Mouse (Mus musculus) liver, postnatal 0 days (tissue): ENCODE data around the gene Psd4. TPM values are rescaled to one million over a fixed set of nuclear protein-coding genes. Genes with fewer than 3 reads are reported as not detected.

Experiments used
- ATAC-seq: fragments of 200-750 bp; cut with Nextera tagmentation; 2 replicates; pipeline ENCODE4 v1.8.0; 2017; ENCODE audit warnings: mild to moderate bottlenecking, moderate library complexity
- DNase-seq: peaks from one replicate; pipeline ENCODE4 v3.0.0-alpha.2; 2016
- H3K27ac ChIP-seq: fragments of 300-500 bp; sonication (generic); 2 replicates; pipeline ENCODE4 v1.5.1; 2014; ENCODE audit warnings: antibody characterized with exemption, moderate library complexity, mild to moderate bottlenecking, low read depth
- H3K27me3 ChIP-seq: fragments of 300-500 bp; sonication (generic); 2 replicates; pipeline ENCODE4 v1.6.1; 2014; ENCODE audit warnings: low read length, control low read depth, mixed read lengths; ENCODE audit not compliant: insufficient read depth
- H3K36me3 ChIP-seq: fragments of 300-500 bp; sonication (generic); replicated peaks from 2 replicates; pipeline ENCODE4 v1.6.1; 2014; ENCODE audit warnings: mild to moderate bottlenecking, control low read depth, low read length, moderate library complexity, mixed read lengths; ENCODE audit not compliant: insufficient read depth
- H3K4me1 ChIP-seq: fragments of 300-500 bp; sonication (generic); 2 replicates; pipeline ENCODE4 v1.6.1; 2014; ENCODE audit warnings: antibody characterized with exemption, mild to moderate bottlenecking, control low read depth; ENCODE audit not compliant: insufficient read depth
- H3K4me2 ChIP-seq: fragments of 300-500 bp; sonication (generic); 2 replicates; pipeline ENCODE4 v1.6.1; 2014; ENCODE audit warnings: low read depth, mild to moderate bottlenecking, low read length, moderate library complexity, mixed read lengths
- H3K4me3 ChIP-seq: fragments of 300-500 bp; sonication (generic); 2 replicates; pipeline ENCODE4 v1.5.1; 2014; ENCODE audit warnings: low read depth, low read length
- H3K9ac ChIP-seq: fragments of 300-500 bp; sonication (generic); replicated peaks from 2 replicates; pipeline ENCODE4 v1.6.1; 2014; ENCODE audit warnings: mild to moderate bottlenecking, moderate library complexity
- H3K9me3 ChIP-seq: fragments of 300-500 bp; sonication (generic); 2 replicates; pipeline ENCODE4 v1.6.1; 2016; ENCODE audit warnings: mild to moderate bottlenecking, control low read depth, low read length, mixed read lengths
- CTCF ChIP-seq: sonication (generic); IDR thresholded peaks from 2 replicates; pipeline ENCODE4 v1.5.1; 2016; ENCODE audit warnings: antibody characterized with exemption, low read depth
- EP300 ChIP-seq: IDR thresholded peaks from 2 replicates; pipeline ENCODE4 v1.6.1; 2016; ENCODE audit warnings: antibody characterized with exemption, low read depth, mild to moderate bottlenecking
- WGBS: fragments of 180-500 bp; shearing (Covaris S2); extraction: QIAGEN DNeasy Blood & Tissue Kit; methylation state at CpG from one replicate; pipeline ENCODE4 v1.1.7; 2014; ENCODE audit not compliant: insufficient replicate concordance; 5-methylcytosine and 5-hydroxymethylcytosine counted together
- polyA plus RNA-seq: library from polyadenylated mRNA; unstranded; fragments of >200 nt; fragmentation: Nextera tagmentation; extraction: Ambion mirVana; gene quantifications from 2 replicates; pipeline ENCODE4 v1.2.1, GENCODE M21; 2015

Psd4 gene
- polyA plus RNA-seq, 1 experiment from 2014 or later = 3.9 TPM

- Histone ChIP-seq H3K4me1 (no peaks in the 10 kb centered on the region), H3K27ac (no peak overlapping the region), H3K27me3 (no peaks in the 10 kb centered on the region), H3K9me3 (no peaks in the 10 kb centered on the region), H3K9ac (no peak overlapping the region), H3K36me3 (no peaks in the 10 kb centered on the region), H3K4me2 (no peak overlapping the region), H3K4me3 (no peak overlapping the region)
- ATAC-seq = no peak
- WGBS = 54% methylated on average over 4 of the region's 4 CpGs
- TF ChIP-seq CTCF = no peak
- TF ChIP-seq EP300 = no peak
- DNase-seq = no peak
These were observed 75.0 kb downstream of the Psd4 start for GRCm38 (mm10) chr2:24442303-24442925.

- WGBS = 62% methylated on average over 3 of the region's 3 CpGs
- no peak for DNase-seq
- H3K4me2 ChIP-seq = no peak overlapping the region
- H3K9ac ChIP-seq = no peak overlapping the region
- H3K27me3 ChIP-seq = no peaks in the 10 kb centered on the region
- no peaks in the 10 kb centered on the region for H3K36me3 ChIP-seq
- no peaks in the 10 kb centered on the region for H3K9me3 ChIP-seq
- H3K4me3 ChIP-seq = no peak overlapping the region
- TF ChIP-seq CTCF (no peak), EP300 (no peak)
- no peak for ATAC-seq
- H3K27ac ChIP-seq = no peak overlapping the region
- H3K4me1 ChIP-seq = no peaks in the 10 kb centered on the region
These were observed 75.9 kb downstream of the Psd4 start for GRCm38 (mm10) chr2:24443256-24443790.

- no peak for DNase-seq
These were observed 81.7 kb downstream of the Psd4 start for GRCm38 (mm10) chr2:24449111-24449510.

GRCm38 (mm10) chr2:24453206-24453605 is 85.8 kb downstream of the Psd4 start:
- H3K36me3 ChIP-seq = no peaks in the 10 kb centered on the region
- no peaks in the 10 kb centered on the region for H3K9me3 ChIP-seq
- WGBS = 70% methylated on average over 5 of the region's 5 CpGs
- no peak overlapping the region for H3K9ac ChIP-seq
- H3K27me3 ChIP-seq = no peaks in the 10 kb centered on the region
- ATAC-seq (no peak), DNase-seq (no peak)
- no peak overlapping the region for H3K27ac ChIP-seq
- TF ChIP-seq EP300 (no peak), CTCF (no peak)
- no peak overlapping the region for H3K4me3 ChIP-seq
- no peaks in the 10 kb centered on the region for H3K4me1 ChIP-seq
- no peak overlapping the region for H3K4me2 ChIP-seq

More at GRCm38 (mm10) chr2:24449111-24449510, 81.7 kb downstream of the Psd4 start:
- WGBS = 55% methylated on average over 4 of the region's 4 CpGs
- ATAC-seq = no peak
- H3K4me3 ChIP-seq = no peak overlapping the region
- no peak overlapping the region for H3K4me2 ChIP-seq
- H3K4me1 ChIP-seq = no peaks in the 10 kb centered on the region
- H3K9ac ChIP-seq = no peak overlapping the region
- no peaks in the 10 kb centered on the region for H3K9me3 ChIP-seq
- TF ChIP-seq EP300 (no peak), CTCF (no peak)
- no peaks in the 10 kb centered on the region for H3K27me3 ChIP-seq
- no peaks in the 10 kb centered on the region for H3K36me3 ChIP-seq
- H3K27ac ChIP-seq = no peak overlapping the region

- H3K9me3 ChIP-seq = no peaks in the 10 kb centered on the region
- H3K4me1 ChIP-seq = no peaks in the 10 kb centered on the region
- no peak overlapping the region for H3K4me3 ChIP-seq
- DNase-seq (no peak), ATAC-seq (no peak)
- no peak overlapping the region for H3K9ac ChIP-seq
- WGBS = 38% methylated on average over 1 of the region's 1 CpGs
- H3K27ac ChIP-seq = no peak overlapping the region
- no peaks in the 10 kb centered on the region for H3K27me3 ChIP-seq
- no peak overlapping the region for H3K4me2 ChIP-seq
- TF ChIP-seq EP300 (no peak), CTCF (no peak)
- H3K36me3 ChIP-seq = no peaks in the 10 kb centered on the region
These were observed 87.1 kb downstream of the Psd4 start for GRCm38 (mm10) chr2:24454429-24455011.

- no peak for ATAC-seq
These were observed 87.9 kb downstream of the Psd4 start for GRCm38 (mm10) chr2:24455057-24455855.

More at GRCm38 (mm10) chr2:24455057-24455855, 87.9 kb downstream of the Psd4 start:
- no peak overlapping the region for H3K4me2 ChIP-seq
- no peaks in the 10 kb centered on the region for H3K27me3 ChIP-seq
- no peak overlapping the region for H3K9ac ChIP-seq
- TF ChIP-seq CTCF = no peak
- TF ChIP-seq EP300 = no peak
- no peak overlapping the region for H3K4me3 ChIP-seq
- H3K4me1 ChIP-seq = no peaks in the 10 kb centered on the region
- H3K9me3 ChIP-seq = no peaks in the 10 kb centered on the region
- H3K27ac ChIP-seq = no peak overlapping the region
- 49% methylated on average over 6 of the region's 6 CpGs for WGBS
- DNase-seq = no peak
- no peaks in the 10 kb centered on the region for H3K36me3 ChIP-seq
